Mouse (Mus musculus): ENCODE results near the gene Cyth3.

DNA sequence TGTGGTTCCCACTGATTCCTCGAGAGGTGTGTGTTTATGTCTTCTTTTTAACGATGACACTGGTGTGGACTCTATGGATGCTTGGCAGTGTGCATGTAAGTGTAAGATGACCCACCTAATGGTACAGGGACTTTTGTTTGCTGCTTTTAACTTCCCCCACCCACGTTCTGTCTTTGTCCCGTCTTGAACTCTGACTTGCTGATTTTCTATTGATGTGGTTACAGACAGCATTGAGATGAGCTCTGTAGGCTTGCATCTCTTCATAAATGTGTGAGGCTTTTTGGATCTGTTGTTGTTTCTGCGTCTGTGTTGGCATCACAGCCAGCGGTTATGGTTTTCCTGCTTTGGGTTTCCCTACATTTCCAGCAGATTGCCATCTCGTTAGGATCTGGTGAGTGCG lies 8.5 kb downstream of the Cyth3 start:
- TF ChIP-seq CTCF (conservative IDR thresholded peaks at IDR 0.05; ENCODE audit: low read length), result no peak
- TF ChIP-seq NANOG (IDR thresholded peaks at IDR 0.05; ENCODE audit: borderline replicate concordance, low read length), result no peak
- no peak for TF ChIP-seq POU5F1 (IDR thresholded peaks at IDR 0.05; ENCODE audit: borderline replicate concordance, low read length)

Measured in E14TG2a.4 (cell line).